8 mouse cellular contexts compared by ENCODE assay signal in the genomic region with DNA sequence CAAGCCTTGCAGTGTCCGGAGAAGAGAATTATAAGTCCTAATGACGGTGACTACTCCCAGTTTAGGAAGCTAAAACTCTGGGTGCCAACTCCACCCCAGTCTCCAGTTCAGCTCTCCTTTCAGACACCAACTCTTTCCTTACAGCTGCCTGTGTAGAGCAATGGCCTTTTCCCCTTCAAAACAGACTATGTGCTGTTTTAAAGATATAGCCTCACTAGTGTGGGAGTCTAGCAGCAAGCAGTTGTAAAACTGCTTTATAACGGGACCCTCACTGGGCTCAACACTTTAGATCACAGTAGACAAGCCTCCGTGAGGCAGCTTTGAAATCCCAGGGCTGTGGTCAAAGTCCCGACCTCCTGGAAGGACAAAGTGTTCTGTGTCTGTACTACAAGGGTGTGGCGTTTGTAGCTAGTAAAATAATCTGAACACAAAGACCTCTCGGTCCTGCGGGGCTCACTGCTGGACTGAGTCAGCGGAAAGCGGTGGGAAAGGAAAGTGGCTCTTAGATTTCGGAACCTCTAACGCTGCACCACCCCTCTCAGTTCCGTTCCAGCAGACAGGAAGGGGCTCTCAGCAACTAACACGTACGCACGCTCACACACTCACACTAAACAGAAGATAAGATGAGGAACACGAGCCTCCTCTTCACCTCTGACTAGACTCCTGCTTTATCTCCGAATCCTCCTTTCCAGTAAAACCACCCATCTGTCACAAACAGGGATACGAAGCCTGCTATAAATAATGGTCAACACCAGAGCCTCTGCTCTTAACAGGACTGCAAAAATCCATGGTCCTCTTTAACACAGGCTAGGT. TPM values are rescaled to one million over a fixed set of nuclear protein-coding genes. Genes with fewer than 3 reads are reported as not detected.
A peak's percentile ranks its signal among the peaks of the same experiment; 100 is the strongest.
DNase-seq lines count a peak whose midpoint lies in the region; ATAC-seq and TF ChIP-seq lines count a peak whose summit lies in the region.

No protein-coding gene starts in this region.

- 33% methylated on average over 19 of the region's 19 CpGs for WGBS in embryonic facial prominence, embryonic 15.5 days
- WGBS in kidney, adult 2 months = 8% methylated on average over 19 of the region's 19 CpGs
- 8% methylated on average over 19 of the region's 19 CpGs for WGBS in lung, adult 2 months
- WGBS in neural tube, embryonic 13.5 days = 11% methylated on average over 19 of the region's 19 CpGs

- H3K27ac ChIP-seq in embryonic facial prominence, embryonic 15.5 days (replicated peaks) = peak overlapping the region; percentile 34; the same call in 1 of the 2 replicates
- peak overlapping the region; percentile 87 for H3K27ac ChIP-seq in kidney, adult 2 months (ENCODE audit: insufficient read depth, low read depth, low read length)
- H3K27ac ChIP-seq in neural tube, embryonic 13.5 days (replicated peaks) = peak overlapping the region; percentile 49

- no peaks in the 10 kb centered on the region for H3K4me1 ChIP-seq in embryonic facial prominence, embryonic 15.5 days
- H3K4me1 ChIP-seq in kidney, adult 2 months (ENCODE audit: control insufficient read depth, insufficient read depth, low read length) = peaks cover 15% of the 10 kb centered on the region
- peaks cover 10% of the 10 kb centered on the region for H3K4me1 ChIP-seq in lung, adult 2 months (ENCODE audit: control insufficient read depth, insufficient read depth, low read length)
- peaks cover 21% of the 10 kb centered on the region for H3K4me1 ChIP-seq in neural tube, embryonic 13.5 days (replicated peaks)

- TF ChIP-seq CTCF in kidney, adult 2 months (conservative IDR thresholded peaks at IDR 0.05; ENCODE audit: insufficient read depth, insufficient read length, low read depth, low read length) = no peak
- TF ChIP-seq CTCF in lung, adult 2 months (IDR thresholded peaks at IDR 0.05; ENCODE audit: insufficient read depth, low read length) = no peak

- H3K9ac ChIP-seq in embryonic facial prominence, embryonic 15.5 days = no peak overlapping the region
- peak overlapping the region; percentile 67 for H3K9ac ChIP-seq in neural tube, embryonic 13.5 days

- peak overlapping the region; percentile 41 for H3K4me2 ChIP-seq in embryonic facial prominence, embryonic 15.5 days (replicated peaks)
- H3K4me2 ChIP-seq in neural tube, embryonic 13.5 days = peak overlapping the region; percentile 61

- peak; percentile 32 to 48 for DNase-seq in spleen, adult 18-20 months
- DNase-seq in spleen, adult 12 weeks (ENCODE audit: low spot score) = no peak
- peak; percentile 83 to 89 for DNase-seq in heart, adult 9 months (ENCODE audit: low spot score in 2 of 2)
- peak; percentile 85 for DNase-seq in kidney, adult 2 months
- peak; percentile 51 for DNase-seq in lung, adult 2 months
- DNase-seq in thymus, postnatal 0 days (ENCODE audit: low spot score) = peak; percentile 67

- peak overlapping the region; percentile 27 for H3K4me3 ChIP-seq in embryonic facial prominence, embryonic 15.5 days (replicated peaks)
- H3K4me3 ChIP-seq in kidney, adult 2 months (ENCODE audit: insufficient read depth, low read depth, low read length) = peak overlapping the region; percentile 54
- peak overlapping the region; percentile 44 for H3K4me3 ChIP-seq in lung, adult 2 months (replicated peaks; ENCODE audit: extremely low read depth, low read depth, low read length)
- H3K4me3 ChIP-seq in neural tube, embryonic 13.5 days = peak overlapping the region; percentile 34

- no peaks in the 10 kb centered on the region for H3K36me3 ChIP-seq in embryonic facial prominence, embryonic 15.5 days
- H3K36me3 ChIP-seq in kidney, adult 2 months (ENCODE audit: control insufficient read depth, insufficient read depth, low read length) = no peaks in the 10 kb centered on the region
- H3K36me3 ChIP-seq in neural tube, embryonic 13.5 days = no peaks in the 10 kb centered on the region

- H3K27me3 ChIP-seq in embryonic facial prominence, embryonic 15.5 days = no peaks in the 10 kb centered on the region
- no peaks in the 10 kb centered on the region for H3K27me3 ChIP-seq in kidney, adult 2 months (replicated peaks; ENCODE audit: control insufficient read depth, insufficient read depth, low read length)
- no peaks in the 10 kb centered on the region for H3K27me3 ChIP-seq in neural tube, embryonic 13.5 days

- no peaks in the 10 kb centered on the region for H3K9me3 ChIP-seq in embryonic facial prominence, embryonic 15.5 days (replicated peaks)
- no peaks in the 10 kb centered on the region for H3K9me3 ChIP-seq in neural tube, embryonic 13.5 days

- peak; percentile 60; the same call in 1 of the 2 replicates for ATAC-seq in embryonic facial prominence, embryonic 15.5 days (ENCODE audit: insufficient number of reproducible peaks, low FRiP score, low TSS enrichment, low read depth)
- ATAC-seq in neural tube, embryonic 13.5 days (ENCODE audit: low read depth) = peak; percentile 77

- no peak for TF ChIP-seq POLR2A in kidney, adult 2 months (IDR thresholded peaks at IDR 0.05; ENCODE audit: low read depth, low read length)
- TF ChIP-seq POLR2A in lung, adult 2 months (IDR thresholded peaks at IDR 0.05; ENCODE audit: borderline replicate concordance, extremely low read depth, low read depth, low read length) = peak; percentile 43; the same call in 1 of the 2 replicates

RNA-seq across cellular contexts. Expression of gene Arl4a, which starts 21.0 kb away (rescaled TPM):
- polyA plus RNA-seq in embryonic facial prominence, embryonic 15.5 days (2015; fragmentation: Nextera tagmentation; extraction: Ambion mirVana) = 85.9 and 87.5 TPM in 2 replicates
- 11.6 and 12.4 TPM in 2 replicates for polyA plus RNA-seq in kidney, adult 2 months (2012; rRNA removed)
- 7.6 and 7.7 TPM in 2 replicates for polyA plus RNA-seq in lung, adult 2 months (2012; rRNA removed)
- polyA plus RNA-seq in neural tube, embryonic 13.5 days (2015; fragmentation: Nextera tagmentation; extraction: Ambion mirVana) = 153 and 155 TPM in 2 replicates
- polyA plus RNA-seq in thymus, postnatal 0 days (2015; fragmentation: Nextera tagmentation; extraction: Ambion mirVana) = 36.3 and 41.3 TPM in 2 replicates

Comparison
In these comparisons a context has a peak if more than half of its experiments do, and no peak if none do; other contexts are left out.
1. H3K27ac ChIP-seq: peak in every context shown above with its lines; median percentile 87 in kidney, adult 2 months; 49 in neural tube, embryonic 13.5 days; 34 in embryonic facial prominence, embryonic 15.5 days.